Mouse (Mus musculus) liver, adult (tissue): ENCODE data around the gene Abhd4.

ENCODE experiments used
- GATA4 ChIP-seq: IDR thresholded peaks from 2 replicates; pipeline ENCODE4 v1.6.1; 2014; ENCODE audit warnings: mild to moderate bottlenecking, low read length; ENCODE audit not compliant: insufficient replicate concordance

The Abhd4 gene

GRCm38 (mm10) chr14:54218721-54219120, 35.3 kb upstream of the Abhd4 start:
- TF ChIP-seq GATA4: no peak

- no peak for TF ChIP-seq GATA4
These were observed 34.7 kb upstream of the Abhd4 start for GRCm38 (mm10) chr14:54219256-54219655.

- TF ChIP-seq GATA4: no peak
These were observed 34.1 kb upstream of the Abhd4 start for GRCm38 (mm10) chr14:54219849-54220248.

- TF ChIP-seq GATA4: no peak
These were observed 33.1 kb upstream of the Abhd4 start for GRCm38 (mm10) chr14:54220726-54221494.

- no peak for TF ChIP-seq GATA4
These were observed 32.3 kb upstream of the Abhd4 start for GRCm38 (mm10) chr14:54221641-54222040.

- TF ChIP-seq GATA4: no peak
These were observed 31.7 kb upstream of the Abhd4 start for GRCm38 (mm10) chr14:54222289-54222727.

GRCm38 (mm10) chr14:54223315-54224063, 30.5 kb upstream of the Abhd4 start:
- no peak for TF ChIP-seq GATA4

GRCm38 (mm10) chr14:54224064-54224417, 29.9 kb upstream of the Abhd4 start:
- TF ChIP-seq GATA4: no peak

GRCm38 (mm10) chr14:54224484-54225467, 29.2 kb upstream of the Abhd4 start:
- TF ChIP-seq GATA4: no peak

- no peak for TF ChIP-seq GATA4
These were observed 28.3 kb upstream of the Abhd4 start for GRCm38 (mm10) chr14:54225725-54226124.

GRCm38 (mm10) chr14:54226911-54227811, 26.8 kb upstream of the Abhd4 start:
- TF ChIP-seq GATA4: peak; percentile 20; the same call in 1 of the 2 replicates

GRCm38 (mm10) chr14:54227911-54228451, 26.0 kb upstream of the Abhd4 start:
- no peak for TF ChIP-seq GATA4

- TF ChIP-seq GATA4: no peak
These were observed 25.5 kb upstream of the Abhd4 start for GRCm38 (mm10) chr14:54228501-54228900.

- no peak for TF ChIP-seq GATA4
These were observed 24.9 kb upstream of the Abhd4 start for GRCm38 (mm10) chr14:54228933-54229713.
